Mouse (Mus musculus) CD4-positive, CD25-positive, alpha-beta regulatory T cell, adult 2 months (primary cell): Measurements from ENCODE around the gene Tenm2.

Experiments
- DNase-seq: peaks from one replicate; pipeline ENCODE4 v3.0.0-alpha.2; 2012; ENCODE audit warnings: low read depth, low spot score

Gene Tenm2

GRCm38 (mm10) chr11:36364441-36364840 lies 871.3 kb downstream of the Tenm2 start:
- no peak for DNase-seq

GRCm38 (mm10) chr11:36362514-36362913 lies 873.2 kb downstream of the Tenm2 start:
- no peak for DNase-seq

GRCm38 (mm10) chr11:36353252-36353651 lies 882.5 kb downstream of the Tenm2 start:
- no peak for DNase-seq

- no peak for DNase-seq
These were observed 884.0 kb downstream of the Tenm2 start for GRCm38 (mm10) chr11:36351752-36352151.

GRCm38 (mm10) chr11:36351341-36351740 lies 884.4 kb downstream of the Tenm2 start:
- no peak for DNase-seq

GRCm38 (mm10) chr11:36350264-36350663 lies 885.5 kb downstream of the Tenm2 start:
- no peak for DNase-seq

- no peak for DNase-seq
These were observed 885.9 kb downstream of the Tenm2 start for GRCm38 (mm10) chr11:36349856-36350255.

- DNase-seq = no peak
These were observed 894.0 kb downstream of the Tenm2 start for GRCm38 (mm10) chr11:36341799-36342198.

GRCm38 (mm10) chr11:36338424-36338823 lies 897.3 kb downstream of the Tenm2 start:
- no peak for DNase-seq

- no peak for DNase-seq
These were observed 898.7 kb downstream of the Tenm2 start for GRCm38 (mm10) chr11:36337063-36337462.

GRCm38 (mm10) chr11:36335147-36335546 lies 900.6 kb downstream of the Tenm2 start:
- DNase-seq = no peak

GRCm38 (mm10) chr11:36334100-36334735 lies 901.5 kb downstream of the Tenm2 start:
- DNase-seq = no peak

GRCm38 (mm10) chr11:36332222-36332621 lies 903.5 kb downstream of the Tenm2 start:
- no peak for DNase-seq

- no peak for DNase-seq
These were observed 904.2 kb downstream of the Tenm2 start for GRCm38 (mm10) chr11:36331408-36332178.

- no peak for DNase-seq
These were observed 908.5 kb downstream of the Tenm2 start for GRCm38 (mm10) chr11:36327243-36327642.

- no peak for DNase-seq
These were observed 926.4 kb downstream of the Tenm2 start for GRCm38 (mm10) chr11:36309317-36309716.

- DNase-seq = no peak
These were observed 928.5 kb downstream of the Tenm2 start for GRCm38 (mm10) chr11:36307276-36307675.

GRCm38 (mm10) chr11:36305348-36305950 lies 930.3 kb downstream of the Tenm2 start:
- DNase-seq = no peak

GRCm38 (mm10) chr11:36302913-36303371 lies 932.8 kb downstream of the Tenm2 start:
- DNase-seq = no peak

- DNase-seq = no peak
These were observed 933.7 kb downstream of the Tenm2 start for GRCm38 (mm10) chr11:36302096-36302495.

- DNase-seq = no peak
These were observed 939.2 kb downstream of the Tenm2 start for GRCm38 (mm10) chr11:36296568-36296967.

- no peak for DNase-seq
These were observed 943.6 kb downstream of the Tenm2 start for GRCm38 (mm10) chr11:36292206-36292605.

- DNase-seq = no peak
These were observed 949.5 kb downstream of the Tenm2 start for GRCm38 (mm10) chr11:36286246-36286645.
